Mouse (Mus musculus): ENCODE measurements around the gene Adipor2. TPM values are rescaled to one million over a fixed set of nuclear protein-coding genes. Genes with fewer than 3 reads are reported as not detected.

Gene Adipor2
- total and polyA plus RNA-seq, 2 experiments from 2014 or later = 42.4 to 62.5 TPM

DNA sequence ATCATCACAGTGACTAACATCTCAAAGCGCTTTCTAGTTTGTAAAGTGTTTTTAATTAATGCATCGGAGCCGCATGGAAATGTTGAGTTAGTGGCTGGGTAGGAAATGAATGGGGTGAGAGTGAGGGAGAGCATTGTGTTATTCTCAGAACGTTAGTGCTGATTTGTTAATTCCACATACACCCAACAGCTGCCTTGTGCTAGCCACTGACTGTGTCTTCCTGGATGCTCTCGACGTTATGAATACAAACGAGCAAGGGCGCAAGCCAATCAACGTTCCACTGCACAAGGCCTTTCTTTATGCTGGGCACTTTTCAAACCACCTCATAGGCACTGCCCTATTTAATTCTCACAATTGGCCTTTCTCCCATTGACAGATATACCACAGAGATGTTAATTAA lies 98.8 kb downstream of the Adipor2 start:
- no peak overlapping the region for H3K4me2 ChIP-seq (ENCODE audit: low read depth, low read length)
- H3K4me1 ChIP-seq (ENCODE audit: control insufficient read depth, insufficient read depth) = no peaks in the 10 kb centered on the region
- H3K36me3 ChIP-seq (replicated peaks; ENCODE audit: control insufficient read depth, insufficient read depth, low read length) = no peaks in the 10 kb centered on the region
- ATAC-seq (ENCODE audit: insufficient read depth, low read depth) = no peak
- no peaks in the 10 kb centered on the region; the same call in 1 of the 2 replicates for H3K27me3 ChIP-seq (ENCODE audit: control insufficient read depth, insufficient read depth, low read length)
- no peak overlapping the region for H3K4me3 ChIP-seq (ENCODE audit: low read depth, low read length)
- TF ChIP-seq CTCF (IDR thresholded peaks at IDR 0.05; ENCODE audit: low read depth) (no peak), EP300 (IDR thresholded peaks at IDR 0.05; ENCODE audit: low read depth) (no peak)
- H3K27ac ChIP-seq (ENCODE audit: low read depth) = no peak overlapping the region
- DNase-seq (ENCODE audit: low spot score) = no peak
- no peak overlapping the region for H3K9ac ChIP-seq (replicated peaks; ENCODE audit: low read depth, low read length)
- H3K9me3 ChIP-seq (replicated peaks; ENCODE audit: control insufficient read depth, low read length) = no peaks in the 10 kb centered on the region
- WGBS = 79% methylated on average over 9 of the region's 9 CpGs

DNA sequence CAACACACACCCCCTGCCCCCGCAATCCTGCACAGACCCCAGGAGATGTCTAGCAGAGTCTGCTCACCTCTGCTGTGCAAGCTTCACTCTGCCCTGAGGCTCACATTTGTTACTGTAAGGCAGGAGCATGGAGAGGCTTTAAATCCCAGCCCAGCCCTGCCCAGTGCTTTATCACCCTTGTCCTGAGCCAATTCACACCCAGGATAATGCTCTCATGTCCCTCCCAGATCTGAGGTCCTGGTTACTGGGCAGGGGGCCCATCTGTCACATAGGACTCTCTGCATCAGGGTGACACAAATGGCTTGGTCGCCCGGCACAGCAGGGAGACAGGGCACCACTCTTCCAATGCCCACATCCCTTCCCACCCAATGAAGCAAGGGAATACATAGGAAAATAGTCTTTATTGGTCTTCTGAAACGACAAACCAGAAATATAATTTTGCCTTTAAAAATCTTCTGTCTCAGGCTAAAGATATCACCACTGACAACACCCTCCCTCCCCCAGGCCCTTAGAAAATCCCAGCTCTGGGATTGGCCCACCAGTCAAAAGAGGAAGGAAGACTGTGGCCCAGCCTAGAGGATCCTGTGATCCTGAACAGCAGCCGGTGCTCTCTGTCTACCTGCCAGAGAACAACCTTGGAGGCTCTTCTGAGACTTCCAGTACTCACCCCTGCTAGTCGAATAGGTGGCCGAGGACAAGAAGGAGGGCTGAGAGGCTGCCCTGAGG lies 102.6 kb downstream of the Adipor2 start:
- Histone ChIP-seq H3K4me1 (ENCODE audit: control insufficient read depth, insufficient read depth) (no peaks in the 10 kb centered on the region), H3K36me3 (replicated peaks; ENCODE audit: control insufficient read depth, insufficient read depth, low read length) (no peaks in the 10 kb centered on the region), H3K9ac (replicated peaks; ENCODE audit: low read depth, low read length) (no peak overlapping the region), H3K4me3 (ENCODE audit: low read depth, low read length) (no peak overlapping the region), H3K4me2 (ENCODE audit: low read depth, low read length) (no peak overlapping the region), H3K27me3 (ENCODE audit: control insufficient read depth, insufficient read depth, low read length) (no peaks in the 10 kb centered on the region), H3K27ac (ENCODE audit: low read depth) (no peak overlapping the region), H3K9me3 (replicated peaks; ENCODE audit: control insufficient read depth, low read length) (no peaks in the 10 kb centered on the region)
- no peak for DNase-seq (ENCODE audit: low spot score)
- no peak for ATAC-seq (ENCODE audit: insufficient read depth, low read depth)
- TF ChIP-seq CTCF (IDR thresholded peaks at IDR 0.05; ENCODE audit: low read depth) (no peak), EP300 (IDR thresholded peaks at IDR 0.05; ENCODE audit: low read depth) (no peak)
- 36% methylated on average over 7 of the region's 7 CpGs for WGBS

DNA sequence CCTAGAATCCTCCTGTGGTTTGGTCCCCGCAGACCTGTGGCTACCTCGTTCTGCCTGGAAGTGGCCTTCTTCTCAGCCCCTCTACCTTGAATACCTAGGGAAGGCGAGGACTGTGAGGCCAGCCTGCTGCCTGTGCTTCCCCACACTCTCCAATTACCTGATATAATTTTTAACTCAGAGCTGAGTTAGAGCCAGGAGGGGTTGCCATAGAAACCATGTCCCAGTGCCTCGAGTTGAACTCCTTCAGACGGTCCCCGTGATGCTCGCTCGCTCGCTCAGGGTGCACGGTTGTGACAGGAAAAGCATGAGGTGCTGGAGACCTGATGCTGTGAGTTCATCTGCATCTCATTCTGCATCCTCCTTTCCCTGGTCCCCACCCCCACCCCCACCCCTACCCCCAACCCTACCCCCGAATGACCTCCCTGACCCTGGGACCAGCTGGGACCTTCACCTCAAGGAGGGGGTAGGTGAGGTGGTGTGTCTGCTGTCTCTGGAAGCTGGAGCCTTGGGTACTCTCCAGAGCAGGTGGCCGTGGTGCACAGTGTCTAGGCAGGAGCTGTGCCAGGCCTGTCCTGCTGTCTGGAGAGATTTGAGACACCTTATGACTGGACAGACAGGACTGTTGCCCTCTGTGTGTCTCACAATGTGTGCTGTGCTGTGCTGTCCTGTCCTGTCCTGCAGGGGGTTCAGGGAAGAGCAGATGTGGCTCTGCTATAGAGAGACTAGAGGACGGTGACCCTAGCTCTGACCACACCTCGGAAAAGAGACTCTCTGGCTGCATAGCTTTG lies 103.7 kb downstream of the Adipor2 start:
- no peak for TF ChIP-seq EP300 (IDR thresholded peaks at IDR 0.05; ENCODE audit: low read depth)
- TF ChIP-seq CTCF (IDR thresholded peaks at IDR 0.05; ENCODE audit: low read depth) = no peak
- Histone ChIP-seq H3K4me3 (ENCODE audit: low read depth, low read length) (no peak overlapping the region), H3K4me2 (ENCODE audit: low read depth, low read length) (no peak overlapping the region), H3K4me1 (ENCODE audit: control insufficient read depth, insufficient read depth) (no peaks in the 10 kb centered on the region), H3K27me3 (ENCODE audit: control insufficient read depth, insufficient read depth, low read length) (no peaks in the 10 kb centered on the region), H3K36me3 (replicated peaks; ENCODE audit: control insufficient read depth, insufficient read depth, low read length) (no peaks in the 10 kb centered on the region), H3K9me3 (replicated peaks; ENCODE audit: control insufficient read depth, low read length) (no peaks in the 10 kb centered on the region), H3K27ac (ENCODE audit: low read depth) (no peak overlapping the region), H3K9ac (replicated peaks; ENCODE audit: low read depth, low read length) (no peak overlapping the region)
- WGBS = 53% methylated on average over 14 of the region's 14 CpGs
- no peak for DNase-seq (ENCODE audit: low spot score)
- ATAC-seq (ENCODE audit: insufficient read depth, low read depth) = no peak

DNA sequence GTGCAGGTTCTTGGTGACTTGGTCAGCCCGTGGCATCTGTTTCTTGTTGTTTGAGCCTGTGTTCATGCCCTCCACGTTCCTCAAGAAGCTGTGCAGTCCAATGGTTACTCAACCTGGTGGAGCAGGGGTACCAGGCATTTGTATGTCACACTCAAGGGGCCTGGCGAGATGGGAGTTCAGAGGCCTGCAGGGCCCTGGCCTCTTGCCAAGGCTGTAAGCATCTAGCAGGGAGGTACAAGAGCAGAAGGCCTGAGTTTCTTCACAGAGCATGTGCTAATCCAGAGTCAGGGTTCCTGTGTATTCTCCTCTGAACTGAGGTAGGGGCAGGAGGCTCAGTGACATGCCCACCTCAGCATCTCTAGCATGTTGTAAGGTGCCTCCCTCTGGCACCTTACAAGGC lies 104.4 kb downstream of the Adipor2 start:
- no peaks in the 10 kb centered on the region for H3K27me3 ChIP-seq (ENCODE audit: control insufficient read depth, insufficient read depth, low read length)
- H3K4me1 ChIP-seq (ENCODE audit: control insufficient read depth, insufficient read depth) = no peaks in the 10 kb centered on the region
- no peak overlapping the region for H3K9ac ChIP-seq (replicated peaks; ENCODE audit: low read depth, low read length)
- H3K27ac ChIP-seq (ENCODE audit: low read depth) = no peak overlapping the region
- 42% methylated on average over 3 of the region's 3 CpGs for WGBS
- H3K4me2 ChIP-seq (ENCODE audit: low read depth, low read length) = no peak overlapping the region
- ATAC-seq (ENCODE audit: insufficient read depth, low read depth) (no peak), DNase-seq (ENCODE audit: low spot score) (no peak)
- TF ChIP-seq EP300 (IDR thresholded peaks at IDR 0.05; ENCODE audit: low read depth) (no peak), CTCF (IDR thresholded peaks at IDR 0.05; ENCODE audit: low read depth) (no peak)
- no peaks in the 10 kb centered on the region for H3K9me3 ChIP-seq (replicated peaks; ENCODE audit: control insufficient read depth, low read length)
- H3K4me3 ChIP-seq (ENCODE audit: low read depth, low read length) = no peak overlapping the region
- H3K36me3 ChIP-seq (replicated peaks; ENCODE audit: control insufficient read depth, insufficient read depth, low read length) = no peaks in the 10 kb centered on the region

DNA sequence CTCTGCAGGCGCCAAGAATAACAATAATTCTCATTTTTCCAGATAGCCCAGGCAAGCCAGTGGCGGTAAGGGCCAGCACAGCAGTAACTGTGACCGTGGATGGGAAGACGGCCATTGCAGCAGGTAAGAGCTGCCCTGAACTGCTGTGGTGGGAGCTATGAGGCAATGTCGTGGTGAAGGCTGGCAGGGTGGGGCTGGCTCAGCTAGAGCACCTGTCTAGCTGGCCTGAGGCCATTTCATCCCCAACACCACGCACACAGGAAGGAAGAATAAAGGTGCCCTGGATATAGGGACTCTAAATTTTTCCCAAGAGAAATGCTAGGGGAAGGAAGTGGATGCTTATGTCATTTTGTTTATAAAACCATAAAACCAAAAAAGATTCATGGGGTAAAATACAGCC lies 105.1 kb downstream of the Adipor2 start:
- Histone ChIP-seq H3K4me2 (ENCODE audit: low read depth, low read length) (no peak overlapping the region), H3K9ac (replicated peaks; ENCODE audit: low read depth, low read length) (no peak overlapping the region), H3K4me1 (ENCODE audit: control insufficient read depth, insufficient read depth) (no peaks in the 10 kb centered on the region), H3K27ac (ENCODE audit: low read depth) (no peak overlapping the region), H3K4me3 (ENCODE audit: low read depth, low read length) (no peak overlapping the region), H3K36me3 (replicated peaks; ENCODE audit: control insufficient read depth, insufficient read depth, low read length) (no peaks in the 10 kb centered on the region), H3K27me3 (ENCODE audit: control insufficient read depth, insufficient read depth, low read length) (0 out of 2 replicates have a peak, but pooled peaks cover 2% of the 10 kb centered on the region), H3K9me3 (replicated peaks; ENCODE audit: control insufficient read depth, low read length) (no peaks in the 10 kb centered on the region)
- WGBS = 70% methylated on average over 6 of the region's 6 CpGs
- ATAC-seq (ENCODE audit: insufficient read depth, low read depth) (no peak), DNase-seq (ENCODE audit: low spot score) (no peak)
- TF ChIP-seq CTCF (IDR thresholded peaks at IDR 0.05; ENCODE audit: low read depth) (no peak), EP300 (IDR thresholded peaks at IDR 0.05; ENCODE audit: low read depth) (no peak)
